Mouse (Mus musculus) kidney, embryonic 14.5 days (tissue): ENCODE results near the gene Rbm12. TPM values are rescaled to one million over a fixed set of nuclear protein-coding genes. Genes with fewer than 3 reads are reported as not detected.
"Not testable (repeated sequence)": the region's sequence is repeated elsewhere in the genome, so short reads cannot be mapped to it uniquely, and the experiment has no call there.

ENCODE experiments used
- ATAC-seq: fragments of 200-750 bp; cut with Nextera tagmentation; 2 replicates; pipeline ENCODE4 v1.8.0; 2017; ENCODE audit warnings: moderate number of reproducible peaks, mild to moderate bottlenecking, moderate TSS enrichment, moderate library complexity; ENCODE audit not compliant: low FRiP score, low TSS enrichment
- H3K27ac ChIP-seq: fragments of 300-500 bp; sonication (generic); 2 replicates; pipeline ENCODE4 v1.5.1; 2014; ENCODE audit warnings: low read depth, mild to moderate bottlenecking, low read length, moderate library complexity, mixed read lengths
- H3K27me3 ChIP-seq: fragments of 300-500 bp; sonication (generic); 2 replicates; pipeline ENCODE4 v1.6.1; 2014; ENCODE audit warnings: mild to moderate bottlenecking, low read length; ENCODE audit not compliant: control insufficient read depth, insufficient read depth
- H3K36me3 ChIP-seq: fragments of 300-500 bp; sonication (generic); 2 replicates; pipeline ENCODE4 v1.6.1; 2014; ENCODE audit warnings: low read length, mixed read lengths; ENCODE audit not compliant: control insufficient read depth, insufficient read depth
- H3K4me1 ChIP-seq: fragments of 300-500 bp; sonication (generic); 2 replicates; pipeline ENCODE4 v1.6.1; 2014; ENCODE audit warnings: low read length, mixed read lengths; ENCODE audit not compliant: control insufficient read depth, insufficient read depth
- H3K4me2 ChIP-seq: fragments of 300-500 bp; sonication (generic); replicated peaks from 2 replicates; pipeline ENCODE4 v1.6.1; 2014; ENCODE audit warnings: low read depth, mild to moderate bottlenecking, low read length
- H3K4me3 ChIP-seq: fragments of 300-500 bp; sonication (generic); 2 replicates; pipeline ENCODE4 v1.5.1; 2014; ENCODE audit warnings: mild to moderate bottlenecking, low read length
- H3K9ac ChIP-seq: fragments of 300-500 bp; sonication (generic); 2 replicates; pipeline ENCODE4 v1.6.1; 2014; ENCODE audit warnings: low read depth, mild to moderate bottlenecking, low read length, moderate library complexity
- H3K9me3 ChIP-seq: fragments of 300-500 bp; sonication (generic); 2 replicates; pipeline ENCODE4 v1.6.1; 2016; ENCODE audit warnings: low read length; ENCODE audit not compliant: control insufficient read depth
- WGBS: fragments of 180-500 bp; shearing (Covaris S2); extraction: QIAGEN DNeasy Blood & Tissue Kit; methylation state at CpG from one replicate; pipeline ENCODE4 v1.1.7; 2014; 5-methylcytosine and 5-hydroxymethylcytosine counted together
- polyA plus RNA-seq: library from polyadenylated mRNA; unstranded; fragments of >200 nt; fragmentation: Nextera tagmentation; extraction: Ambion mirVana; gene quantifications from 2 replicates; pipeline ENCODE4 v1.2.1, GENCODE M21; 2014

The Rbm12 gene
- polyA plus RNA-seq, 1 experiment from 2014 or later = 37.2 TPM

GRCm38 (mm10) chr2:156135695-156136094 lies 23.9 kb upstream of the Rbm12 start:
- no peak overlapping the region for H3K27ac ChIP-seq
- H3K36me3 ChIP-seq = no peaks in the 10 kb centered on the region; the same call in 1 of the 2 replicates
- H3K9me3 ChIP-seq = no peaks in the 10 kb centered on the region
- H3K4me3 ChIP-seq = no peak overlapping the region
- H3K9ac ChIP-seq = no peak overlapping the region
- H3K4me1 ChIP-seq = no peaks in the 10 kb centered on the region
- no peak overlapping the region for H3K4me2 ChIP-seq
- no peaks in the 10 kb centered on the region for H3K27me3 ChIP-seq
- WGBS = 91% methylated on average over 6 of the region's 6 CpGs
- ATAC-seq = no peak

GRCm38 (mm10) chr2:156134161-156134560 lies 22.4 kb upstream of the Rbm12 start:
- ATAC-seq = no peak
- H3K4me3 ChIP-seq = no peak overlapping the region
- WGBS = 85% methylated on average over 5 of the region's 5 CpGs

GRCm38 (mm10) chr2:156126992-156127391 lies 15.2 kb upstream of the Rbm12 start, which contains the start of gene Gm28036:
Gm28036 (minus strand) TSS chr2:156127092.
- no peak within 1 kb of the TSS for H3K4me2 ChIP-seq
- H3K36me3 ChIP-seq = peaks cover 24% of the 10 kb centered on the region
- H3K27ac ChIP-seq = no peak within 1 kb of the TSS
- 97% methylated on average over 5 of the region's 5 CpGs for whole genome bisulfite sequencing
- H3K4me1 ChIP-seq = no peaks in the 10 kb centered on the region
- no peaks in the 10 kb centered on the region for H3K27me3 ChIP-seq
- H3K9me3 ChIP-seq = no peaks in the 10 kb centered on the region
- ATAC-seq = no peak
- no peak within 1 kb of the TSS for H3K4me3 ChIP-seq
- no peak within 1 kb of the TSS for H3K9ac ChIP-seq

More at GRCm38 (mm10) chr2:156134161-156134560, 22.4 kb upstream of the Rbm12 start:
- H3K9me3 ChIP-seq = no peaks in the 10 kb centered on the region
- H3K4me1 ChIP-seq = no peaks in the 10 kb centered on the region
- H3K9ac ChIP-seq = no peak overlapping the region
- no peaks in the 10 kb centered on the region; the same call in 1 of the 2 replicates for H3K36me3 ChIP-seq
- no peak overlapping the region for H3K4me2 ChIP-seq
- H3K27ac ChIP-seq = no peak overlapping the region
- no peaks in the 10 kb centered on the region for H3K27me3 ChIP-seq

- 94% methylated on average over 5 of the region's 5 CpGs for WGBS
- H3K27ac ChIP-seq = no peak overlapping the region
- H3K9me3 ChIP-seq = no peaks in the 10 kb centered on the region
- H3K4me1 ChIP-seq = no peaks in the 10 kb centered on the region
- no peak overlapping the region for H3K4me3 ChIP-seq
- H3K4me2 ChIP-seq = no peak overlapping the region
- no peak overlapping the region for H3K9ac ChIP-seq
- ATAC-seq = no peak
- peaks cover 24% of the 10 kb centered on the region for H3K36me3 ChIP-seq
- no peaks in the 10 kb centered on the region for H3K27me3 ChIP-seq
These were observed 12.0 kb upstream of the Rbm12 start for GRCm38 (mm10) chr2:156123731-156124130.

- H3K27ac ChIP-seq = no peak overlapping the region
- H3K36me3 ChIP-seq = peaks cover 8% of the 10 kb centered on the region; the same call in 1 of the 2 replicates
- no peak overlapping the region for H3K4me2 ChIP-seq
- no peaks in the 10 kb centered on the region for H3K27me3 ChIP-seq
- no peak overlapping the region for H3K4me3 ChIP-seq
- no peak overlapping the region for H3K9ac ChIP-seq
- no peaks in the 10 kb centered on the region for H3K4me1 ChIP-seq
- H3K9me3 ChIP-seq = no peaks in the 10 kb centered on the region
- no peak for ATAC-seq
These were observed 7.8 kb upstream of the Rbm12 start for GRCm38 (mm10) chr2:156119566-156119965.

- not testable (repeated sequence) for H3K4me1 ChIP-seq, H3K9me3 ChIP-seq, ATAC-seq, H3K36me3 ChIP-seq, H3K27me3 ChIP-seq
- Histone ChIP-seq H3K27ac (peak overlapping the region; percentile 94), H3K4me3 (peak overlapping the region; percentile 99), H3K9ac (peak overlapping the region; percentile 99; the same call in 1 of the 2 replicates), H3K4me2 (peak overlapping the region; percentile 42)
- WGBS = 27% methylated on average over 5 of the region's 5 CpGs
These were observed 274 bp upstream of the Rbm12 start for GRCm38 (mm10) chr2:156112080-156112423.

GRCm38 (mm10) chr2:156110627-156111357 lies 986 bp downstream of the Rbm12 start:
- peak; percentile 82 for ATAC-seq
- Histone ChIP-seq H3K9me3 (no peaks in the 10 kb centered on the region), H3K9ac (peak overlapping the region; percentile 99), H3K27me3 (no peaks in the 10 kb centered on the region), H3K4me1 (no peaks in the 10 kb centered on the region), H3K4me3 (peak overlapping the region; percentile 99), H3K4me2 (peak overlapping the region; percentile 71), H3K36me3 (peaks cover 9% of the 10 kb centered on the region; the same call in 1 of the 2 replicates), H3K27ac (peak overlapping the region; percentile 94)
- 1% methylated on average over 16 of the region's 16 CpGs for WGBS

GRCm38 (mm10) chr2:156091926-156092325 lies 19.9 kb downstream of the Rbm12 start:
- H3K4me2 ChIP-seq = no peak overlapping the region
- no peaks in the 10 kb centered on the region for H3K9me3 ChIP-seq
- ATAC-seq = no peak
- H3K27me3 ChIP-seq = no peaks in the 10 kb centered on the region
- H3K9ac ChIP-seq = no peak overlapping the region
- peaks cover 42% of the 10 kb centered on the region for H3K36me3 ChIP-seq
- H3K27ac ChIP-seq = no peak overlapping the region
- WGBS = 84% methylated on average over 5 of the region's 5 CpGs
- H3K4me3 ChIP-seq = no peak overlapping the region
- H3K4me1 ChIP-seq = no peaks in the 10 kb centered on the region

- H3K36me3 ChIP-seq = peaks cover 21% of the 10 kb centered on the region; the same call in 1 of the 2 replicates
- H3K27me3 ChIP-seq = no peaks in the 10 kb centered on the region
- no peak overlapping the region for H3K4me3 ChIP-seq
- 86% methylated on average over 1 of the region's 1 CpGs for whole genome bisulfite sequencing
- no peak for ATAC-seq
- H3K9me3 ChIP-seq = no peaks in the 10 kb centered on the region
- H3K27ac ChIP-seq = no peak overlapping the region
- H3K9ac ChIP-seq = no peak overlapping the region
- H3K4me2 ChIP-seq = no peak overlapping the region
- no peaks in the 10 kb centered on the region for H3K4me1 ChIP-seq
These were observed 22.0 kb downstream of the Rbm12 start for GRCm38 (mm10) chr2:156089799-156090198.
